Mouse (Mus musculus): ENCODE results near the gene Hmgcr. TPM values are rescaled to one million over a fixed set of nuclear protein-coding genes. Genes with fewer than 3 reads are reported as not detected.

Gene Hmgcr
- polyA plus RNA-seq, 1 experiment from 2014 or later, result 156 TPM

- Histone ChIP-seq H3K9me3 (no peaks in the 10 kb centered on the region), H3K27ac (no peak overlapping the region), H3K4me3 (no peak overlapping the region), H3K27me3 (ENCODE audit: insufficient read depth, poor library complexity, severe bottlenecking) (no peaks in the 10 kb centered on the region), H3K4me1 (replicated peaks) (peaks cover 9% of the 10 kb centered on the region; the same call in 1 of the 2 replicates), H3K36me3 (peaks cover 98% of the 10 kb centered on the region)
- WGBS, result 95% methylated on average over 7 of the region's 7 CpGs
- no peak for DNase-seq (ENCODE audit: low spot score)
These were observed 11.8 kb downstream of the Hmgcr start for GRCm38 (mm10) chr13:96658936-96659335.

- Histone ChIP-seq H3K4me3 (no peak overlapping the region), H3K27ac (no peak overlapping the region), H3K9me3 (no peaks in the 10 kb centered on the region), H3K36me3 (peaks cover 98% of the 10 kb centered on the region), H3K4me1 (replicated peaks) (peaks cover 9% of the 10 kb centered on the region; the same call in 1 of the 2 replicates), H3K27me3 (ENCODE audit: insufficient read depth, poor library complexity, severe bottlenecking) (no peaks in the 10 kb centered on the region)
- WGBS, result 80% methylated on average over 1 of the region's 1 CpGs
- no peak for DNase-seq (ENCODE audit: low spot score)
These were observed 14.1 kb downstream of the Hmgcr start for GRCm38 (mm10) chr13:96656673-96657072.

GRCm38 (mm10) chr13:96653041-96653440, 17.7 kb downstream of the Hmgcr start:
- no peak for DNase-seq (ENCODE audit: low spot score)
- no peak overlapping the region for H3K4me3 ChIP-seq
- H3K36me3 ChIP-seq, result peaks cover 100% of the 10 kb centered on the region
- H3K9me3 ChIP-seq, result no peaks in the 10 kb centered on the region
- no peaks in the 10 kb centered on the region for H3K4me1 ChIP-seq (replicated peaks)
- H3K27ac ChIP-seq, result no peak overlapping the region
- 93% methylated on average over 9 of the region's 9 CpGs for WGBS
- H3K27me3 ChIP-seq (ENCODE audit: insufficient read depth, poor library complexity, severe bottlenecking), result no peaks in the 10 kb centered on the region

GRCm38 (mm10) chr13:96645822-96646221, 24.9 kb downstream of the Hmgcr start:
- no peaks in the 10 kb centered on the region for H3K4me1 ChIP-seq (replicated peaks)
- H3K27me3 ChIP-seq (ENCODE audit: insufficient read depth, poor library complexity, severe bottlenecking), result no peaks in the 10 kb centered on the region
- H3K36me3 ChIP-seq, result peaks cover 38% of the 10 kb centered on the region
- H3K4me3 ChIP-seq, result no peak overlapping the region
- H3K27ac ChIP-seq, result no peak overlapping the region
- 72% methylated on average over 5 of the region's 5 CpGs for WGBS
- no peak for DNase-seq (ENCODE audit: low spot score)
- no peaks in the 10 kb centered on the region for H3K9me3 ChIP-seq

- peaks cover 28% of the 10 kb centered on the region for H3K36me3 ChIP-seq
- H3K4me1 ChIP-seq (replicated peaks), result no peaks in the 10 kb centered on the region
- no peak overlapping the region for H3K27ac ChIP-seq
- H3K9me3 ChIP-seq, result no peaks in the 10 kb centered on the region
- H3K27me3 ChIP-seq (ENCODE audit: insufficient read depth, poor library complexity, severe bottlenecking), result no peaks in the 10 kb centered on the region
- no peak overlapping the region for H3K4me3 ChIP-seq
- 78% methylated on average over 2 of the region's 2 CpGs for WGBS
- DNase-seq (ENCODE audit: low spot score), result no peak
These were observed 26.6 kb downstream of the Hmgcr start for GRCm38 (mm10) chr13:96644168-96644567.

- peaks cover 44% of the 10 kb centered on the region for H3K36me3 ChIP-seq
- WGBS, result 96% methylated on average over 4 of the region's 4 CpGs
- no peaks in the 10 kb centered on the region for H3K4me1 ChIP-seq (replicated peaks)
- no peak for DNase-seq (ENCODE audit: low spot score)
- H3K9me3 ChIP-seq, result no peaks in the 10 kb centered on the region
- H3K4me3 ChIP-seq, result no peak overlapping the region
- H3K27ac ChIP-seq, result no peak overlapping the region
- no peaks in the 10 kb centered on the region for H3K27me3 ChIP-seq (ENCODE audit: insufficient read depth, poor library complexity, severe bottlenecking)
These were observed 40.3 kb downstream of the Hmgcr start for GRCm38 (mm10) chr13:96630396-96630795.

- no peak overlapping the region for H3K27ac ChIP-seq
- WGBS, result 85% methylated on average over 1 of the region's 1 CpGs
- no peaks in the 10 kb centered on the region for H3K4me1 ChIP-seq (replicated peaks)
- H3K9me3 ChIP-seq, result no peaks in the 10 kb centered on the region
- no peak for DNase-seq (ENCODE audit: low spot score)
- no peak overlapping the region for H3K4me3 ChIP-seq
- H3K36me3 ChIP-seq, result no peaks in the 10 kb centered on the region; the same call in 1 of the 2 replicates
- H3K27me3 ChIP-seq (ENCODE audit: insufficient read depth, poor library complexity, severe bottlenecking), result no peaks in the 10 kb centered on the region
These were observed 49.8 kb downstream of the Hmgcr start for GRCm38 (mm10) chr13:96620891-96621290.

- Histone ChIP-seq H3K4me1 (replicated peaks) (no peaks in the 10 kb centered on the region), H3K27me3 (ENCODE audit: insufficient read depth, poor library complexity, severe bottlenecking) (no peaks in the 10 kb centered on the region), H3K27ac (no peak overlapping the region), H3K4me3 (no peak overlapping the region), H3K36me3 (peaks cover 18% of the 10 kb centered on the region), H3K9me3 (no peaks in the 10 kb centered on the region)
- 95% methylated on average over 3 of the region's 3 CpGs for WGBS
- no peak for DNase-seq (ENCODE audit: low spot score)
These were observed 56.1 kb downstream of the Hmgcr start for GRCm38 (mm10) chr13:96614615-96615014.

- no peak for DNase-seq (ENCODE audit: low spot score)
- H3K4me3 ChIP-seq, result no peak overlapping the region
- H3K36me3 ChIP-seq, result peaks cover 40% of the 10 kb centered on the region
- no peak overlapping the region for H3K27ac ChIP-seq
- 88% methylated on average over 2 of the region's 2 CpGs for WGBS
- H3K27me3 ChIP-seq (ENCODE audit: insufficient read depth, poor library complexity, severe bottlenecking), result no peaks in the 10 kb centered on the region
- no peaks in the 10 kb centered on the region for H3K9me3 ChIP-seq
- H3K4me1 ChIP-seq (replicated peaks), result peaks cover 4% of the 10 kb centered on the region; the same call in 1 of the 2 replicates
These were observed 66.5 kb downstream of the Hmgcr start for GRCm38 (mm10) chr13:96604242-96604641.

GRCm38 (mm10) chr13:96599182-96599581, 71.6 kb downstream of the Hmgcr start:
- DNase-seq (ENCODE audit: low spot score), result no peak
- 91% methylated on average over 9 of the region's 9 CpGs for WGBS
- Histone ChIP-seq H3K4me3 (no peak overlapping the region), H3K36me3 (peaks cover 24% of the 10 kb centered on the region), H3K27me3 (ENCODE audit: insufficient read depth, poor library complexity, severe bottlenecking) (no peaks in the 10 kb centered on the region), H3K4me1 (replicated peaks) (no peaks in the 10 kb centered on the region), H3K27ac (no peak overlapping the region), H3K9me3 (no peaks in the 10 kb centered on the region)

Other genes starting within 250 kb of the Hmgcr start
- gene Ankdd1b, start 199.7 kb downstream of the Hmgcr start, polyA plus RNA-seq (2016; fragmentation: Nextera tagmentation; extraction: Ambion mirVana), result 0.21 TPM in 1 of 2 replicates, not detected in the other
- gene Gm17622, start 180.2 kb downstream of the Hmgcr start, polyA plus RNA-seq (2016; fragmentation: Nextera tagmentation; extraction: Ambion mirVana), result not detected in 2 replicates
- 7.5 and 9.1 TPM in 2 replicates for gene Polk, start 128.4 kb downstream of the Hmgcr start, polyA plus RNA-seq (2016; fragmentation: Nextera tagmentation; extraction: Ambion mirVana)
- gene Col4a3bp, start 128.3 kb downstream of the Hmgcr start, polyA plus RNA-seq (2016; fragmentation: Nextera tagmentation; extraction: Ambion mirVana), result 6.4 and 6.8 TPM in 2 replicates
- gene Ankrd31, start 77.3 kb upstream of the Hmgcr start, polyA plus RNA-seq (2016; fragmentation: Nextera tagmentation; extraction: Ambion mirVana), result not detected in 2 replicates